Mouse (Mus musculus): ENCODE measurements around the gene Haus4.

GRCm38 (mm10) chr14:54560527-54561242 lies 6.3 kb upstream of the Haus4 start:
- TF ChIP-seq CTCF (IDR thresholded peaks at IDR 0.05; ENCODE audit: low read depth, low read length) (no peak), EP300 (IDR thresholded peaks at IDR 0.05; ENCODE audit: insufficient read depth, low read depth, low read length) (no peak)

All from ES-Bruce4 (cell line).